Mouse (Mus musculus): ENCODE results near the gene Bok. TPM values are rescaled to one million over a fixed set of nuclear protein-coding genes. Genes with fewer than 3 reads are reported as not detected.

Bok gene
- polyA plus RNA-seq, 1 experiment from 2014 or later: 104 TPM

DNA sequence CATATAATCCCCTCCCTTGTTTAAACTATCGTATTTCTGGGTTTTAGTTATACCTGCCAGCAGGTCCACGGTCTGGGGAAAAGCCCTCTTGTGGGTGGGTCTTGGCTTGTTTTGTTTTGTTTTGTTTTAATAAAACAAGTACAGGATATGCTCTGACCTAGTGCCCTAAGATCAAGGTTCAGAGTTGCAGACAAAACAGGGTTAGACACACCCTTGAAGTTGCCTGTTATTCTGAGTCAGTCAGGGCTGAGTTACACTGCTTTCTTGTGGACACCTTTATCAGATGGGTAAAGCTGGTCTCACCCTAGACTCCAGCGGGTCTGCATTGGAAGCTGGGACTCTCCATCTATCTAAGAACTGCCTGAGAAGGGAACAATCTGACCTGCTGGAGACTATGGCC lies 8.0 kb downstream of the Bok start:
- WGBS: 88% methylated on average over 3 of the region's 3 CpGs
- Histone ChIP-seq H3K4me2 (no peak overlapping the region), H3K9ac (no peak overlapping the region), H3K4me3 (no peak overlapping the region), H3K27me3 (replicated peaks) (no peaks in the 10 kb centered on the region), H3K36me3 (replicated peaks) (0 out of 2 replicates have a peak, but pooled peaks cover 3% of the 10 kb centered on the region), H3K9me3 (no peaks in the 10 kb centered on the region), H3K27ac (no peak overlapping the region), H3K4me1 (no peaks in the 10 kb centered on the region)
- ATAC-seq (replicated peaks): no peak

DNA sequence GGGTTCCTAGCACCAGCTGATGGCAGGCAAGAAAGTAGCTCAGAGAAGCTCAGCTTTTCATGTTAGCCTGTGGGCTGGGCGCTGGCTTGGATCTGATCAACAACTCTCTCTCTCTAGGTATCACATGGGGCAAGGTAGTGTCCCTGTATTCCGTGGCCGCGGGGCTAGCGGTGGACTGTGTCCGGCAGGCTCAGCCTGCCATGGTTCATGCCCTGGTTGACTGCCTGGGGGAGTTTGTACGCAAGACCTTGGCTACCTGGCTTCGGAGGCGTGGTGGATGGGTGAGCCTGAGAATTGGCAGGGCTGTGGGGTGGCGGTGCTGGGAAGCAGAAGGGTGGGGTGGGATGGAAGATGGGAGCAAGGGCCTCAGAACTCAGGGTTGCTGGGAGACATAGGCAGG lies 8.5 kb downstream of the Bok start:
- H3K4me1 ChIP-seq: no peaks in the 10 kb centered on the region
- ATAC-seq (replicated peaks): no peak
- H3K4me2 ChIP-seq: no peak overlapping the region
- no peaks in the 10 kb centered on the region for H3K9me3 ChIP-seq
- 94% methylated on average over 10 of the region's 10 CpGs for WGBS
- no peaks in the 10 kb centered on the region for H3K27me3 ChIP-seq (replicated peaks)
- H3K4me3 ChIP-seq: no peak overlapping the region
- H3K36me3 ChIP-seq (replicated peaks): 0 out of 2 replicates have a peak, but pooled peaks cover 3% of the 10 kb centered on the region
- H3K27ac ChIP-seq: no peak overlapping the region
- H3K9ac ChIP-seq: no peak overlapping the region

GRCm38 (mm10) chr1:93694966-93695365 lies 9.5 kb downstream of the Bok start:
- Histone ChIP-seq H3K4me3 (no peak overlapping the region), H3K36me3 (replicated peaks) (0 out of 2 replicates have a peak, but pooled peaks cover 3% of the 10 kb centered on the region), H3K27me3 (replicated peaks) (no peaks in the 10 kb centered on the region), H3K4me2 (no peak overlapping the region), H3K9ac (no peak overlapping the region), H3K27ac (no peak overlapping the region), H3K9me3 (no peaks in the 10 kb centered on the region), H3K4me1 (no peaks in the 10 kb centered on the region)
- WGBS: 88% methylated on average over 6 of the region's 6 CpGs
- ATAC-seq (replicated peaks): no peak

DNA sequence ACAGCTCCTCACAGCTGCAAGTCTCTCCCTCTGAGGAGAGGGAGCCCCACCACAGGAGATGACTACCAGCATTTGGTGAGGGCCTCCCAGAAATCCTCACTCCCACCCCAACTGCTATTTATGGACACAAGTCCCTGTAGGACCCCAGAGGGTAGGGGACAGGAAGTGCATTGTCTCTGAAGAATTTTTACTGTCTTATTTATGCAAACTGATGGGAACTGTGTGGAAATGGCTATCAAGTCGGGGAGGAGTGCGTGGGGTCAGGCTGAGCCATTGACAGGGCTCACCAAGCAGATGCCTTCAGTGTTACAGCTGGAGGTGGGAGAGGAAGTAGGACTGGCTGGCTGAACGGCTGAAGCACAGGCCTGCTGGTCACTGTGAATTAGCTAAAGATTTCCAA lies 11.9 kb downstream of the Bok start:
- Histone ChIP-seq H3K4me3 (no peak overlapping the region), H3K36me3 (replicated peaks) (0 out of 2 replicates have a peak, but pooled peaks cover 3% of the 10 kb centered on the region), H3K27ac (no peak overlapping the region), H3K27me3 (replicated peaks) (no peaks in the 10 kb centered on the region), H3K9me3 (no peaks in the 10 kb centered on the region), H3K4me2 (no peak overlapping the region), H3K4me1 (no peaks in the 10 kb centered on the region), H3K9ac (no peak overlapping the region)
- no peak for ATAC-seq (replicated peaks)
- 69% methylated on average over 3 of the region's 3 CpGs for WGBS

- no peaks in the 10 kb centered on the region for H3K9me3 ChIP-seq
- H3K9ac ChIP-seq: no peak overlapping the region
- no peak overlapping the region for H3K4me2 ChIP-seq
- H3K27me3 ChIP-seq (replicated peaks): no peaks in the 10 kb centered on the region
- WGBS: 87% methylated on average over 4 of the region's 4 CpGs
- ATAC-seq (replicated peaks): no peak
- 0 out of 2 replicates have a peak, but pooled peaks cover 12% of the 10 kb centered on the region for H3K36me3 ChIP-seq (replicated peaks)
- no peaks in the 10 kb centered on the region for H3K4me1 ChIP-seq
- no peak overlapping the region for H3K27ac ChIP-seq
- H3K4me3 ChIP-seq: no peak overlapping the region
These were observed 13.7 kb downstream of the Bok start for GRCm38 (mm10) chr1:93699159-93699558.

- 0 out of 2 replicates have a peak, but pooled peaks cover 13% of the 10 kb centered on the region for H3K36me3 ChIP-seq (replicated peaks)
- no peak overlapping the region for H3K4me2 ChIP-seq
- H3K9ac ChIP-seq: no peak overlapping the region
- 97% methylated on average over 1 of the region's 1 CpGs for WGBS
- no peak overlapping the region for H3K4me3 ChIP-seq
- H3K4me1 ChIP-seq: no peaks in the 10 kb centered on the region
- H3K9me3 ChIP-seq: no peaks in the 10 kb centered on the region
- ATAC-seq (replicated peaks): no peak
- no peaks in the 10 kb centered on the region for H3K27me3 ChIP-seq (replicated peaks)
- H3K27ac ChIP-seq: no peak overlapping the region
These were observed 16.6 kb downstream of the Bok start for GRCm38 (mm10) chr1:93702106-93702505.

DNA sequence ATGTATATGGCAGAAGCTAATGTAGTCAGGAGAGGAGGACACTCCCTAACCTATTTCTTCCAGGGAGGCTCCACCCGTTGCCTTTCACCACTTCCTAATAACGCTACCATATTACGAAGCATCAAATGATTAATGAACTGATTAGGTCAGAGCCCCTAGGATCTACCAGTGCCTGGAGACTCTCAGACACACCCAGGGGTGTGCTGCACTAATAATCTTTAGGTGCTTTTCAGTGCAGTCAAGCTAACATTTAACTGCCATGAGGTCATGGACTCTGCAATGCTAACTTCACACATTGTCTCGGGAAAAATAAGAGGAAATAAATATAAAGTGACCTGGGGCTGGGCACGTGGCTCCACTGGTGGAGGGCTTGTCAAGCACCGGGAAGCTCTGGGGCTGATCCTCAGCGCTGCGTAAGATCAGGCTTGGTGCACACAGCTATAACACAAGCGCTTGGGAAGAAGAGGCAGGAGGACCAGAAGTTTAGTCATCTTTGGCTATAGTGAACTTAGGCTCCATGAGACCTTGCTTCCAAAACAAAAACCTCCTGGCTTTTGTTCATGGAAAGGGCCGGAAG lies 18.1 kb downstream of the Bok start:
- Histone ChIP-seq H3K36me3 (replicated peaks) (0 out of 2 replicates have a peak, but pooled peaks cover 13% of the 10 kb centered on the region), H3K4me2 (no peak overlapping the region), H3K27me3 (replicated peaks) (no peaks in the 10 kb centered on the region), H3K27ac (no peak overlapping the region), H3K4me3 (no peak overlapping the region), H3K9me3 (no peaks in the 10 kb centered on the region), H3K4me1 (no peaks in the 10 kb centered on the region), H3K9ac (no peak overlapping the region)
- no peak for ATAC-seq (replicated peaks)
- 95% methylated on average over 10 of the region's 10 CpGs for WGBS

DNA sequence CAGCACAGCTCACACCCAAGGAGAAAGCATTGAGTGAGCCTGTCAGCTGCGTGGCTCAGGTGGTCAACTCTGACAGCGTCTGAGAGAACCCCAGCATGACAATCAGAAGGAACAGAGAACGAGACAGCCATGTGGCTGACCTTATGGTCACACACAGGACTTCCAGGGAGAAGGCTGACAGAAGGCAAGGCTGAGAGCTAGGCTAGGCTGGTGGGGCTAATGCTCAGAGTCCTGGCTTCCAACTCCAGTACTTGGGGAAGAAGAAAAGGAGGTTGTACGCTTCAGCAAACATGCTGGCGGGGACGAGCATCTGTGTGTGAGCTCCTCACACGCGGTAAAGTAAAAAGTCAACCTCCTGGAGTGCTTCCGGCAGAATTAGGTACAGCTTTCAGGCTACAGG lies 18.9 kb downstream of the Bok start:
- Histone ChIP-seq H3K27ac (no peak overlapping the region), H3K4me1 (no peaks in the 10 kb centered on the region), H3K4me3 (no peak overlapping the region), H3K4me2 (no peak overlapping the region), H3K9ac (no peak overlapping the region), H3K36me3 (replicated peaks) (0 out of 2 replicates have a peak, but pooled peaks cover 13% of the 10 kb centered on the region), H3K27me3 (replicated peaks) (no peaks in the 10 kb centered on the region), H3K9me3 (no peaks in the 10 kb centered on the region)
- ATAC-seq (replicated peaks): no peak
- WGBS: 86% methylated on average over 9 of the region's 9 CpGs

- no peak for ATAC-seq (replicated peaks)
- 69% methylated on average over 3 of the region's 3 CpGs for WGBS
- Histone ChIP-seq H3K9me3 (no peaks in the 10 kb centered on the region), H3K4me3 (no peak overlapping the region), H3K9ac (no peak overlapping the region), H3K4me2 (no peak overlapping the region), H3K36me3 (replicated peaks) (0 out of 2 replicates have a peak, but pooled peaks cover 13% of the 10 kb centered on the region), H3K4me1 (no peaks in the 10 kb centered on the region), H3K27me3 (replicated peaks) (no peaks in the 10 kb centered on the region), H3K27ac (no peak overlapping the region)
These were observed 19.9 kb downstream of the Bok start for GRCm38 (mm10) chr1:93705389-93705788.

GRCm38 (mm10) chr1:93716166-93716565 lies 30.7 kb downstream of the Bok start:
- Histone ChIP-seq H3K9me3 (no peaks in the 10 kb centered on the region), H3K27ac (no peak overlapping the region), H3K36me3 (replicated peaks) (peaks cover 5% of the 10 kb centered on the region; the same call in 1 of the 2 replicates), H3K9ac (no peak overlapping the region), H3K4me2 (no peak overlapping the region), H3K4me1 (no peaks in the 10 kb centered on the region), H3K27me3 (replicated peaks) (no peaks in the 10 kb centered on the region), H3K4me3 (no peak overlapping the region)
- ATAC-seq (replicated peaks): no peak
- WGBS: 96% methylated on average over 2 of the region's 2 CpGs

DNA sequence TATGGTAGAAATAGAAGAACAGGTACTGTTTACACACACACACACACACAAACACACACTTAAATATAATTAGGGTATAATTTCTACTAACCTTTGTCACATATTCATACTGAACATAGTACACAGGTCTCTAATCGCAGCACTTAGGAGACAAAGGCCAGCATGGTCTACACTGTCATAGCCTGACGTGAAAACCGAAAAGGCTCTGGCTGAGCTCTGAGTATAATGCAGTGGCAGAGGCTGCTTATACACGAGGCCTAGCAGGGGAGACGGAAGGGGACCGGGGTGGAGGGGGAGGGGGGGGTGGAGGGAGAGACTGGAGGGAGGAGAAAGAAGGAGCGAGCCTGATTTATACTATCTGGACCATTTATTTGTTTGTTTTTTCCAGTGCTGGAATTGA lies 36.1 kb downstream of the Bok start:
- H3K4me1 ChIP-seq: no peaks in the 10 kb centered on the region
- H3K27ac ChIP-seq: no peak overlapping the region
- H3K9me3 ChIP-seq: no peaks in the 10 kb centered on the region
- no peak; the same call in 1 of the 2 replicates for ATAC-seq (replicated peaks)
- H3K9ac ChIP-seq: no peak overlapping the region
- no peak overlapping the region for H3K4me3 ChIP-seq
- H3K36me3 ChIP-seq (replicated peaks): no peaks in the 10 kb centered on the region; the same call in 1 of the 2 replicates
- H3K27me3 ChIP-seq (replicated peaks): no peaks in the 10 kb centered on the region
- 47% methylated on average over 7 of the region's 7 CpGs for WGBS
- H3K4me2 ChIP-seq: no peak overlapping the region

GRCm38 (mm10) chr1:93724623-93725022 lies 39.2 kb downstream of the Bok start:
- Histone ChIP-seq H3K9ac (no peak overlapping the region), H3K4me3 (no peak overlapping the region), H3K36me3 (replicated peaks) (no peaks in the 10 kb centered on the region; the same call in 1 of the 2 replicates), H3K4me1 (no peaks in the 10 kb centered on the region), H3K27ac (no peak overlapping the region), H3K9me3 (no peaks in the 10 kb centered on the region), H3K4me2 (no peak overlapping the region), H3K27me3 (replicated peaks) (no peaks in the 10 kb centered on the region)
- ATAC-seq (replicated peaks): no peak
- WGBS: 95% methylated on average over 3 of the region's 3 CpGs

- WGBS: 92% methylated on average over 5 of the region's 5 CpGs
- no peak overlapping the region for H3K4me2 ChIP-seq
- H3K4me1 ChIP-seq: no peaks in the 10 kb centered on the region
- ATAC-seq (replicated peaks): no peak
- H3K4me3 ChIP-seq: no peak overlapping the region
- H3K9ac ChIP-seq: no peak overlapping the region
- no peaks in the 10 kb centered on the region for H3K27me3 ChIP-seq (replicated peaks)
- no peaks in the 10 kb centered on the region for H3K9me3 ChIP-seq
- no peak overlapping the region for H3K27ac ChIP-seq
- no peaks in the 10 kb centered on the region; the same call in 1 of the 2 replicates for H3K36me3 ChIP-seq (replicated peaks)
These were observed 40.2 kb downstream of the Bok start for GRCm38 (mm10) chr1:93725665-93726064.

All from midbrain, embryonic 15.5 days (tissue).